Mouse (Mus musculus): ENCODE measurements around the gene Prdm16. TPM values are rescaled to one million over a fixed set of nuclear protein-coding genes. Genes with fewer than 3 reads are reported as not detected.

The Prdm16 gene
- polyA plus RNA-seq, 1 experiment = not detected

DNA sequence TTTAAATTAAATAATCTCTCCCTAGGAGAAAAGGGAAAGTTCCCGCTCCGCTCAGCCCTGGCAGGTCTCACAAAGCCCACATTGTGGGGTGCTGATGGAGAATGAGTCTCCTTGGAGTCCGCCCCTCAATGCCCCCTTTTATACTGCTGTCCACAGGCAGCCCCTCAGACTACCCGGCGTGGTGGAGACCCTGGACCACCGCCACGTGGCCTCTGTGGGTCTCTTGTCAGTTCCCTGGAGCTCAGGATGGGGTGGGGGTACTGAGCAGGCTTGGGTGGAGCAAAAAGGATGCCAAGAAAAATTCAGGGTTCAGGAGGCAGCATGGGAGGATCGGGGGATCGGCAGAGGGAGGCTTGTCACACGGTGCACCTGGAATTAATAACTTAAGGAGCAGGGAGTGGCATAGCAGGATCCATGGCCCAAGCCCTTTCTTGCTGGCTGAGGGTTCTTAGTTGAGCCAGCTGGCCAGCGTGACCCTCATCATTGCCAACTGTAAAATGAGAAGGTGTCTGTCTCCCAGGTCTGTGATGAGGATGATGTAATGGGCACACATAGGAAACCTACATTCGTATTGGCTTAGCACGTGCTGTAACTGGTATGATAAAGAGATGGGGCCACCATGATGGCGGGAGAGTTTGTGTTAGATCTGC, 239.9 kb downstream of the Prdm16 start:
- no peaks in the 10 kb centered on the region for H3K79me2 ChIP-seq (ENCODE audit: control insufficient read depth, insufficient read depth)
- no peaks in the 10 kb centered on the region for H3K79me3 ChIP-seq (ENCODE audit: low read depth)
- no peak overlapping the region for H3ac ChIP-seq (ENCODE audit: control insufficient read depth, insufficient read length, low read depth)
- no peak overlapping the region for H3K4me3 ChIP-seq (ENCODE audit: insufficient read depth, poor library complexity, severe bottlenecking)
- TF ChIP-seq USF1 (IDR thresholded peaks at IDR 0.05; ENCODE audit: low read depth) (no peak), MYOG (IDR thresholded peaks at IDR 0.05; ENCODE audit: control insufficient read depth, extremely low read depth, insufficient read length) (no peak), MYOD1 (IDR thresholded peaks at IDR 0.05; ENCODE audit: control insufficient read depth, insufficient read length, low read depth) (no peak), FOSL1 (IDR thresholded peaks at IDR 0.05; ENCODE audit: insufficient read depth, low read length, poor library complexity, severe bottlenecking) (no peak), MAX (IDR thresholded peaks at IDR 0.05) (no peak), CEBPB (IDR thresholded peaks at IDR 0.05; ENCODE audit: low read depth) (no peak)
- H3K27me3 ChIP-seq (ENCODE audit: control insufficient read depth, insufficient read depth, insufficient read length) = no peaks in the 10 kb centered on the region
- H3K36me3 ChIP-seq (ENCODE audit: control insufficient read depth, insufficient read depth) = no peaks in the 10 kb centered on the region

DNA sequence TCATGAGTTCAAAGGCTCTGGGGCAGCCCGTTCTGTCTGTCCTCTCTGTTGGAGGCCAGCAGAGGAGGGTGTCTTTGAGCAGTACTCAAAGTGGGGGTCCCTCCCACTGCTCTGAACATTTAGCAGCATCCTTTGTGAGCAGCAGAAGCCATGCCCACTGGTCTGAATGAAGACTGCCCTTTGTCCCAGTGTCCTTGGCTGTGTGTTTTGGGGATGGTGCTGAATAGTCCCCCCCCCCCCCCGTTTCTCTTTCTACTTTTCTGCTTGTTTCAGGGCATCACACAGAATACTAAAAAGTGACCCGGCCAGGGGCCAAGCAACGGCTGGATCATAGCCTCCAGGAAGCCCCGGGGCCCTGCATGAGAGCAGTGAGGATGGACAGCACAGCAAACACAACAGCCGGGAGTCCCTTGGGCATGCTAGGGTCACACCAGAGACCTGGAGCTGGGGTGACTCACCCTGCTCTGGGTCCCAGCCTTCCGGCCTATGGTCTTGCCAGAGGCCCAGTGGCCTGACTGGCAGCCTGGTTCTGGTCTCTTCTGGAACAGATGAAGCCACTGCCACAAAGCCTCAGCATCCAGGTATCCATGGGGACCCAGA, 242.4 kb downstream of the Prdm16 start:
- Histone ChIP-seq H3K27me3 (ENCODE audit: control insufficient read depth, insufficient read depth, insufficient read length) (no peaks in the 10 kb centered on the region), H3K4me3 (ENCODE audit: insufficient read depth, poor library complexity, severe bottlenecking) (no peak overlapping the region), H3K36me3 (ENCODE audit: control insufficient read depth, insufficient read depth) (no peaks in the 10 kb centered on the region), H3ac (ENCODE audit: control insufficient read depth, insufficient read length, low read depth) (no peak overlapping the region), H3K79me3 (ENCODE audit: low read depth) (no peaks in the 10 kb centered on the region), H3K79me2 (ENCODE audit: control insufficient read depth, insufficient read depth) (no peaks in the 10 kb centered on the region)
- TF ChIP-seq CEBPB (IDR thresholded peaks at IDR 0.05; ENCODE audit: low read depth) (no peak), MYOD1 (IDR thresholded peaks at IDR 0.05; ENCODE audit: control insufficient read depth, insufficient read length, low read depth) (no peak), CTCF (IDR thresholded peaks at IDR 0.05; ENCODE audit: control insufficient read depth, insufficient read depth, insufficient read length) (no peak), USF1 (IDR thresholded peaks at IDR 0.05; ENCODE audit: low read depth) (no peak), FOSL1 (IDR thresholded peaks at IDR 0.05; ENCODE audit: insufficient read depth, low read length, poor library complexity, severe bottlenecking) (no peak), MYOG (IDR thresholded peaks at IDR 0.05; ENCODE audit: control insufficient read depth, extremely low read depth, insufficient read length) (no peak), MAX (IDR thresholded peaks at IDR 0.05) (no peak)

DNA sequence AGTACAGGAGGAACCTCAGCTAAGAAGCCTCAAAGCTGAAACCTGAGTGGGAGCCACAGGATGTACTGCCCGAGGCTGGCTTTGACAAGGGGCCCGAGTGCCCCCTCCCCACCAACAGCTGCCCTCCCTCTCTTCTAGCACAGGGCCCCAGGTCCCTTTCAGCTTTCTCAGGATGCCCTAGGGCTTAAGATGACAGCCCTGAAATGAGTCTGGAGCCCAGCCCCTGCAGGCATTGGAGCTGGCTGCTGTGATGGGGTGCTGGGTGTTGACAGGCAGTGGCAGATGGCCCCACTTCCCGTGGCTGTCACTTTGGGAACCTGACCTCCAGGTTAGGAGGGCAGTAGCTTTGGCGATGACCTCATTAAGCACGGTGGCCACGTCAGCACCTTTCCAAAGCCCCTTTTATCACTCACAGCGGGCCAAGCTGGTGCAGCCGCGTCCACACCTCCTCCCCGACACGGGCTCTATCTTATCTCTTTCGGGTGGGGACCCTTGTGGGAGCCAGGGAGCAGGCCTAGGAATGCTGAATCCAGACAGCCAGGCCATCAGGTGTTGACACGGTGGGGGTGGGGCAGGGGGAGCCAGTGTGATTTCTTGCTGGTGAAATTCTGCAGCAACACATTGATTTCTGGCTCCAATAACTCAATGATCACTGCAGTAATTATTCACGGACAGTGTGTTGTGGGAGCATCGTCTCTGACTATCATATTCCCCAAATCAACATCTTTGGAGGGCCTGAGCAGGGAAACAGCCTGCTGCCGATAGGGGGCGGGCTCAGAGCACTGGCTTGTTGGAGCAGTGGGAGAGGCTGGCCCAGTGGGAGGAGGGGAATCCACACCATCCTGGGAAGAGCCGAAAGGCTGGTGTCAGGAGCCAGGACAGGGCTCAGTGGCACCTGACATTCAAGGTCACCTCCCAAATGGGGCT, 243.2 kb downstream of the Prdm16 start:
- no peak for TF ChIP-seq MYOG (IDR thresholded peaks at IDR 0.05; ENCODE audit: control insufficient read depth, extremely low read depth, insufficient read length)
- no peak for TF ChIP-seq CEBPB (IDR thresholded peaks at IDR 0.05; ENCODE audit: low read depth)
- TF ChIP-seq MYOD1 (IDR thresholded peaks at IDR 0.05; ENCODE audit: control insufficient read depth, insufficient read length, low read depth) = no peak
- no peak for TF ChIP-seq FOSL1 (IDR thresholded peaks at IDR 0.05; ENCODE audit: insufficient read depth, low read length, poor library complexity, severe bottlenecking)
- TF ChIP-seq CTCF (IDR thresholded peaks at IDR 0.05; ENCODE audit: control insufficient read depth, insufficient read depth, insufficient read length) = no peak
- no peak for TF ChIP-seq USF1 (IDR thresholded peaks at IDR 0.05; ENCODE audit: low read depth)
- no peak for TF ChIP-seq MAX (IDR thresholded peaks at IDR 0.05)
- Histone ChIP-seq H3K36me3 (ENCODE audit: control insufficient read depth, insufficient read depth) (no peaks in the 10 kb centered on the region), H3K4me3 (ENCODE audit: insufficient read depth, poor library complexity, severe bottlenecking) (no peak overlapping the region), H3K79me2 (ENCODE audit: control insufficient read depth, insufficient read depth) (no peaks in the 10 kb centered on the region), H3ac (ENCODE audit: control insufficient read depth, insufficient read length, low read depth) (no peak overlapping the region), H3K79me3 (ENCODE audit: low read depth) (no peaks in the 10 kb centered on the region), H3K27me3 (ENCODE audit: control insufficient read depth, insufficient read depth, insufficient read length) (no peaks in the 10 kb centered on the region)

DNA sequence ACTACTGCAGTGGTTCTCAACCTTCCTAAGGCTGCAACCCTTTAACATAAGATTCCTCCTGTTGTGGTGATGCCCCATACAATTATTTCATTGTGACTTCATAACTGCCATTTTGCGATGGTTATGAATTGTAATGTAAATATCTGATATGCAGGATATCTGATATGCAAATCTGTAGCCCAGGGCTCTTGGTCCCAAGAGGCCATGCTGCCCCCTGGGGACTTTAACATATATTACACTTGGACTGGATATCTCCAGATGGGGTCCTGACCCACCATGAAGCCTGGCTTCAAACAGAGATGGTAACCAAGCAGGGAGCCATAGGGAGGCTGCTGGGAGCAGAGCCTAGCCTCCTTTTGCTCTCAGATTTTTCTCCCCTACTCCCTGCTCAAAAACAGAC, 244.0 kb downstream of the Prdm16 start:
- Histone ChIP-seq H3K79me2 (ENCODE audit: control insufficient read depth, insufficient read depth) (no peaks in the 10 kb centered on the region), H3K79me3 (ENCODE audit: low read depth) (no peaks in the 10 kb centered on the region), H3K36me3 (ENCODE audit: control insufficient read depth, insufficient read depth) (no peaks in the 10 kb centered on the region), H3ac (ENCODE audit: control insufficient read depth, insufficient read length, low read depth) (no peak overlapping the region), H3K4me3 (ENCODE audit: insufficient read depth, poor library complexity, severe bottlenecking) (no peak overlapping the region), H3K27me3 (ENCODE audit: control insufficient read depth, insufficient read depth, insufficient read length) (no peaks in the 10 kb centered on the region)
- no peak for TF ChIP-seq USF1 (IDR thresholded peaks at IDR 0.05; ENCODE audit: low read depth)
- no peak for TF ChIP-seq CTCF (IDR thresholded peaks at IDR 0.05; ENCODE audit: control insufficient read depth, insufficient read depth, insufficient read length)
- TF ChIP-seq FOSL1 (IDR thresholded peaks at IDR 0.05; ENCODE audit: insufficient read depth, low read length, poor library complexity, severe bottlenecking) = no peak
- TF ChIP-seq MYOG (IDR thresholded peaks at IDR 0.05; ENCODE audit: control insufficient read depth, extremely low read depth, insufficient read length) = no peak
- TF ChIP-seq MAX (IDR thresholded peaks at IDR 0.05) = no peak
- no peak for TF ChIP-seq MYOD1 (IDR thresholded peaks at IDR 0.05; ENCODE audit: control insufficient read depth, insufficient read length, low read depth)
- no peak for TF ChIP-seq CEBPB (IDR thresholded peaks at IDR 0.05; ENCODE audit: low read depth)

DNA sequence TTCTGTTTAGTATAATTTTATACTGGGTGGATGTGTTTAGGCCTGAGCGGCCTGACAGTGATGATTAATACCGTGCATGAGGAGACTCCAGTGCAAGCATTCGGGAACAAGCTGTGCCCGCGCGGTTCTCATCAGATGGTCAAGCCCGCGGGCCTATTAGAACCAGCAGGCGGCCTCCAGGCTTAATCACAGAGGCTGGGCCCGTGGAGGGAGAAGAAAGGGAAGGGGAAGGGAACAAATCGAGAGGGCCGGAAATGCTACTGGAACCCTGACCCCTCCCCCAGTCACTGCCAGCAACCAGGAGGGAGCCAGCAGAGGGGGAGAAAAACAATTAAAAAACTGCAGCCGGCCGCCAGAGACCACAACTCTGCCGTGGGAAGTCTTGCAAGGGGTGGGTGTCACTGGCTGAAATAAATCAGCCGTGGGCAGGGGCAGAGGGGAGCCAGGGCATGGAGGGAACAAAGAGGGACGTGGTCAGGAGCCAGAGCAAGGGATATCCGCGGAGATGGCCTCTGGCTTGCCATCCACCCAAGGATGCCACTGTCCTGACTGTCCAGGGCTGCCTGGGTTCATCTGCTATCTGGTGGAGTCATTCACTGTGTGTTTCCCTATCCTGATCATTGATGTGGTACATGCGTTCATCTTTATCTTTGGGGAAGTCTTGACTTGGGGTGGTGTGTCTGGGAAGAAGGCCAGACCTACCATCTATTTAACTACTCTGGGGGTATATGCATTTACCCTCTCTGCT, 246.2 kb downstream of the Prdm16 start:
- H3K79me3 ChIP-seq (ENCODE audit: low read depth) = no peaks in the 10 kb centered on the region
- no peaks in the 10 kb centered on the region for H3K79me2 ChIP-seq (ENCODE audit: control insufficient read depth, insufficient read depth)
- H3ac ChIP-seq (ENCODE audit: control insufficient read depth, insufficient read length, low read depth) = no peak overlapping the region
- H3K27me3 ChIP-seq (ENCODE audit: control insufficient read depth, insufficient read depth, insufficient read length) = no peaks in the 10 kb centered on the region
- no peaks in the 10 kb centered on the region for H3K36me3 ChIP-seq (ENCODE audit: control insufficient read depth, insufficient read depth)
- TF ChIP-seq FOSL1 (IDR thresholded peaks at IDR 0.05; ENCODE audit: insufficient read depth, low read length, poor library complexity, severe bottlenecking) (no peak), MAX (IDR thresholded peaks at IDR 0.05) (no peak), CEBPB (IDR thresholded peaks at IDR 0.05; ENCODE audit: low read depth) (no peak), MYOG (IDR thresholded peaks at IDR 0.05; ENCODE audit: control insufficient read depth, extremely low read depth, insufficient read length) (no peak), USF1 (IDR thresholded peaks at IDR 0.05; ENCODE audit: low read depth) (no peak), MYOD1 (IDR thresholded peaks at IDR 0.05; ENCODE audit: control insufficient read depth, insufficient read length, low read depth) (no peak), CTCF (IDR thresholded peaks at IDR 0.05; ENCODE audit: control insufficient read depth, insufficient read depth, insufficient read length) (no peak)
- no peak overlapping the region for H3K4me3 ChIP-seq (ENCODE audit: insufficient read depth, poor library complexity, severe bottlenecking)

Data from C2C12 (cell line).